Mouse (Mus musculus) thymus, adult 2 months (tissue): ENCODE results near the gene Cmtm5.

ENCODE experiments used
- CTCF ChIP-seq: fragments of 200-500 bp; IDR thresholded peaks from 2 replicates; pipeline ENCODE4 v1.5.1; 2012; ENCODE audit warnings: mild to moderate bottlenecking, control low read depth, low read length, moderate library complexity, borderline replicate concordance; ENCODE audit not compliant: control insufficient read depth, poor library complexity, insufficient read depth; ENCODE audit errors: extremely low read depth
- POLR2A ChIP-seq: fragments of 200-500 bp; IDR thresholded peaks from 2 replicates; pipeline ENCODE4 v1.6.1; 2012; ENCODE audit warnings: mild to moderate bottlenecking, low read length, control low read depth, moderate library complexity; ENCODE audit not compliant: control insufficient read depth, poor library complexity, insufficient read depth; ENCODE audit errors: extremely low read depth

DNA sequence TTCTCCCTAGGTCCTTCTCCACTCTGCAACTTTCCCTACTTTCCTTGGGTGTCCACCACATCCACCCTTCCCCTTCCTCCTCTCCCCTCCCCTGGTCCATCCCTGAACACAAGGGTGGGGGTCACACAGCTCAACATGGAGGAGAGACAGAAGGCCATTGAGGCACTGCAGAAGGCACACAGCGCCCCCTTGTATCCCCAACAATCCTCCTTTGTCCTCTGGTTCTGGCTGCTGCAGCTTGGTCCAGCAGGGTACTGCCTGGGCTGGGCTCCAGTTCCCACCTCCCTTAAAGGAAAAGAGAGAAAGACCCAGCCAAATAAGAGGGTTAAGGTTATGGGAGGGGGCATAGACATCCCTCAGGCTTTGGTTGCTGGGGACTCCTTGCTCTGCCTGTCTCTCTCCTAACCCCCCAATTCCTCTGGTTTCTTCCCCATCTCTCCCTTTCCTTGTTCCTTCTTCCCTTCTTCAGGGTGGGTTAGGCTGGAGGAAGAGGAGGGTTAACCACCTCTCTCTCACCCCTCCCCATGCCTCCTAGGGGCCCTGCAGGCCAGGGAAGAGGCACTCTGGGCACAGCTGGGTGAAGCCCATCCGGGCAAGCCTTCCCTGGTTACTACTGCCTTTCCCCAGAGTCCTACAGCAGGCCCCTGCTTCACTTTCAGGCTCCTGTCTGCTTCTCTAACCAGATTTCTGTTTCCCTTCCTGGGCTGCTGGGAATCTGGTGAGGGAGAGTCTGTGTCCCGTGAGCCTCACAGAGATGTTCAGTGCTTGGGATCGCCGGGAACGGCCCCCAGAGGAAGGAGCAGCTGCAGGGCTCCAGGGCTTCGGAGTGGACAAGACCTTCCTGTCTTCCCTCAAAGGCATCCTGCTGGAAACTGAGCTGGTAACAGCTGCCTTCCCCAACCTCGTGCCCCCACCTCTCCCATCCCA, at the start of gene Cmtm5:
- TF ChIP-seq POLR2A (no peak), CTCF (no peak)
